Mouse (Mus musculus) heart, adult 18-20 months (tissue): ENCODE data around the gene Ppp1r14b. TPM values are rescaled to one million over a fixed set of nuclear protein-coding genes. Genes with fewer than 3 reads are reported as not detected.

Experiments used
- DNase-seq, 2 experiments: peaks; one replicate each; pipeline ENCODE4 v3.0.0; 2021 to 2022; ENCODE audit warnings: mixed read lengths in 1 of 2
- total RNA-seq, 2 experiments: library from RNA; stranded (reverse); gene quantifications; 2 replicates each; pipeline ENCODE4 v1.2.3; 2021

The Ppp1r14b gene
- total RNA-seq, 2 experiments from 2014 or later, result 78.3 to 95.2 TPM

GRCm38 (mm10) chr19:6994002-6994401 is 19.2 kb downstream of the Ppp1r14b start:
- DNase-seq, result no peak

- DNase-seq, result no peak
Observed at GRCm38 (mm10) chr19:6994489-6994888, 19.7 kb downstream of the Ppp1r14b start.

- DNase-seq, result peak in 1 of 2 experiments; percentile 43
Observed at GRCm38 (mm10) chr19:6995255-6995991, 20.7 kb downstream of the Ppp1r14b start.

GRCm38 (mm10) chr19:6996006-6996405 is 21.2 kb downstream of the Ppp1r14b start, which contains the start of the genes Nudt22 and Trpt1:
Gene Nudt22 (minus strand): TSS chr19:6996117.
Gene Trpt1 (plus strand): TSS chr19:6996131.
- peak; percentile 94 to 95 for DNase-seq

GRCm38 (mm10) chr19:6997721-6998290 is 23.0 kb downstream of the Ppp1r14b start:
- DNase-seq, result no peak

- DNase-seq, result no peak
Observed at GRCm38 (mm10) chr19:6999360-7000063, 24.7 kb downstream of the Ppp1r14b start.

- DNase-seq, result no peak
Observed at GRCm38 (mm10) chr19:7006892-7007593, 32.3 kb downstream of the Ppp1r14b start.

- DNase-seq, result no peak
Observed at GRCm38 (mm10) chr19:7012426-7012825, 37.7 kb downstream of the Ppp1r14b start.

- DNase-seq, result no peak
Observed at GRCm38 (mm10) chr19:7013984-7014383, 39.2 kb downstream of the Ppp1r14b start.

- no peak for DNase-seq
Observed at GRCm38 (mm10) chr19:7014481-7015135, 39.8 kb downstream of the Ppp1r14b start.

GRCm38 (mm10) chr19:7017541-7018457 is 43.0 kb downstream of the Ppp1r14b start:
- peak; percentile 24 to 46 for DNase-seq

- DNase-seq, result peak in 1 of 2 experiments; percentile 11
Observed at GRCm38 (mm10) chr19:7018546-7018945, 43.8 kb downstream of the Ppp1r14b start.

GRCm38 (mm10) chr19:7019191-7019590 is 44.4 kb downstream of the Ppp1r14b start, which contains the start of gene Fermt3:
Gene Fermt3 (minus strand): TSS chr19:7019469.
- DNase-seq, result peak; percentile 52 to 82

- DNase-seq, result peak; percentile 65 to 72
Observed at GRCm38 (mm10) chr19:7020224-7020641, 45.5 kb downstream of the Ppp1r14b start.

Other genes with a start within 250 kb of the Ppp1r14b start
- 10 to 100 TPM; 17.0 to 17.3 TPM for gene Rps6ka4, start 134.3 kb upstream of the Ppp1r14b start, total RNA-seq
- 1 to 10 TPM in 1 of 2 experiments, under 1 TPM in 1; 0.79 to 2.2 TPM for gene Ccdc88b, start 116.8 kb upstream of the Ppp1r14b start, total RNA-seq
- gene Trmt112, start 65.3 kb upstream of the Ppp1r14b start, total RNA-seq, result 10 to 100 TPM; 37.7 to 39.3 TPM
- gene Prdx5, start 64.9 kb upstream of the Ppp1r14b start, total RNA-seq, result 100 to 1,000 TPM; 763 to 838 TPM
- 100 to 1,000 TPM; 150 to 178 TPM for gene Esrra, start 53.2 kb upstream of the Ppp1r14b start, total RNA-seq
- not detected for gene Catsperz, start 49.6 kb upstream of the Ppp1r14b start, total RNA-seq
- gene Kcnk4, start 40.5 kb upstream of the Ppp1r14b start, total RNA-seq, result not detected
- gene Bad, start 33.1 kb upstream of the Ppp1r14b start, total RNA-seq, result 10 to 100 TPM; 21.1 to 22.4 TPM
- gene Gpr137, start 32.5 kb upstream of the Ppp1r14b start, total RNA-seq, result 10 to 100 TPM; 32.4 to 33.0 TPM
- 10 to 100 TPM; 14.7 TPM for gene Plcb3, start 1.5 kb downstream of the Ppp1r14b start, total RNA-seq
- 10 to 100 TPM; 18.9 to 19.1 TPM for gene Fkbp2, start 5.5 kb downstream of the Ppp1r14b start, total RNA-seq
- 100 to 1,000 TPM; 462 to 481 TPM for gene Vegfb, start 12.7 kb downstream of the Ppp1r14b start, total RNA-seq
- gene Dnajc4, start 17.6 kb downstream of the Ppp1r14b start, total RNA-seq, result 10 to 100 TPM; 54.6 to 55.1 TPM
- 10 to 100 TPM; 23.7 to 25.4 TPM for gene Nudt22, start 21.1 kb downstream of the Ppp1r14b start, total RNA-seq
- 10 to 100 TPM; 22.4 to 26.4 TPM for gene Trpt1, start 21.2 kb downstream of the Ppp1r14b start, total RNA-seq
- gene Fermt3, start 44.5 kb downstream of the Ppp1r14b start, total RNA-seq, result 1 to 10 TPM; 4.4 to 6.0 TPM
- 100 to 1,000 TPM; 137 to 160 TPM for gene Stip1, start 65.0 kb downstream of the Ppp1r14b start, total RNA-seq
- gene Macrod1, start 81.8 kb downstream of the Ppp1r14b start, total RNA-seq, result 100 to 1,000 TPM; 303 to 332 TPM
- 1 to 10 TPM in 1 of 2 experiments, under 1 TPM in 1; 0.82 to 1.4 TPM for gene Flrt1, start 130.8 kb downstream of the Ppp1r14b start, total RNA-seq
- gene Otub1, start 231.3 kb downstream of the Ppp1r14b start, total RNA-seq, result 10 to 100 TPM; 73.8 to 78.7 TPM
- gene Cox8a, start 242.6 kb downstream of the Ppp1r14b start, total RNA-seq, result 100 to 1,000 TPM; 344 to 429 TPM